In the genomic region with DNA sequence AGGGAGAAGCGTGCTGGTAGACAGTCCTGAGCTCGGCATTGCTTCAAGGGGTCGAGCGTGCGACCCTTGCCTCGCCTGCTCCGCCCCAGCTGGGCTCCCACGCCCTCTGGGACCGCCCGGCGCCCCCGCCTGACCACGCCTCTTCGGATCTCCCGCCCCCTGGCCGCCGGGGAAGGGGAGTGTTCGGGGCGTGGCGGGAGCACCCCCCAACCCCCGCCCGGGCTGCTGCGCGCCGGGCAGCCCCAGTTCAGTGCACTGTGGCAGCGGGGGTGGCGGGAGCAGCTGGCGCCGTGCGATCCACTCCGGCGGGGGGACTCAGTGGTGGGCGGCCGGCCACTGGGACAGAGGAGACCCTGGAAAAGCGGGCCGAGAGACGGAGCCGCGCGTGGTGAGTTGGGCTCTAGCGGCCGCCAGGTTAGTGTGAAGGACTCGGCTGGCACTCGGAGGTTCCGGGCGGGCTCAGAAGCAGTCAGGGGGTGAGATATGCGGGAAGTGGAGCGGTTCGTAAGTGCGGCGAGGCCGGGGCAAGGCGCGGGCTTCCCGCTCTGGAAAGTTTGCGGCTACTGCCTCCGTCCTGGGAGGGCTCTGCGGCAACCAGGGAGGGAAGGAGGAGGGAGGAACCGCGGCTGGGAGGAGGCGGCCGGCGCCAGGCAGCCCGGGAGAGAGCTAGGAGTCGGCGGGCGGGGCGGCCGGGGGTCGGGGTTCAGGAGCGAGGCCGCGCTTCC, we compare ENCODE assay signal across 7 mouse cellular contexts. TPM values are rescaled to one million over a fixed set of nuclear protein-coding genes. Genes with fewer than 3 reads are reported as not detected.
DNase-seq lines count a peak whose midpoint lies in the region; ATAC-seq and TF ChIP-seq lines count a peak whose summit lies in the region.

A gene (plus strand): TSS at position 134 of the 725 bp plus-strand sequence.

- peak; percentile 70 for ATAC-seq in hindbrain, postnatal 0 days
- ATAC-seq in stomach, embryonic 15.5 days (ENCODE audit: insufficient read depth, low FRiP score, low read depth), result peak; percentile 75

- H3K4me2 ChIP-seq in hindbrain, postnatal 0 days (ENCODE audit: low read depth, low read length), result peak within 1 kb of the TSS; percentile 95
- peak within 1 kb of the TSS; percentile 96 for H3K4me2 ChIP-seq in stomach, embryonic 15.5 days

- H3K27me3 ChIP-seq in hindbrain, postnatal 0 days (ENCODE audit: insufficient read depth, low read length), result peaks cover 19% of the 10 kb centered on the region; the same call in 1 of the 2 replicates
- peaks cover 96% of the 10 kb centered on the region for H3K27me3 ChIP-seq in midbrain, embryonic 10.5 days (ENCODE audit: low read depth, poor library complexity, severe bottlenecking)
- H3K27me3 ChIP-seq in stomach, embryonic 15.5 days (replicated peaks), result peaks cover 5% of the 10 kb centered on the region; the same call in 1 of the 2 replicates

- DNase-seq in MN1 (ENCODE audit: low spot score), result peak; percentile 77
- DNase-seq in adrenal gland, postnatal 36 days, result peak; percentile 82 to 87
- peak; percentile 63 for DNase-seq in gastrocnemius, postnatal 14 days
- DNase-seq in hindbrain, postnatal 0 days (ENCODE audit: low spot score), result peak; percentile 76
- no peak for DNase-seq in left cerebral cortex, postnatal 25 days (ENCODE audit: low spot score in 2 of 2)
- peak; percentile 85 for DNase-seq in midbrain, embryonic 10.5 days (ENCODE audit: low spot score)

- H3K36me3 ChIP-seq in hindbrain, postnatal 0 days (ENCODE audit: insufficient read depth, low read length), result no peaks in the 10 kb centered on the region
- peaks cover 35% of the 10 kb centered on the region for H3K36me3 ChIP-seq in midbrain, embryonic 10.5 days
- no peaks in the 10 kb centered on the region for H3K36me3 ChIP-seq in stomach, embryonic 15.5 days

- H3K9me3 ChIP-seq in hindbrain, postnatal 0 days (ENCODE audit: low read length), result no peaks in the 10 kb centered on the region
- no peaks in the 10 kb centered on the region for H3K9me3 ChIP-seq in midbrain, embryonic 10.5 days (replicated peaks)
- no peaks in the 10 kb centered on the region for H3K9me3 ChIP-seq in stomach, embryonic 15.5 days

- TF ChIP-seq CTCF in hindbrain, postnatal 0 days (IDR thresholded peaks at IDR 0.05; ENCODE audit: low read depth), result 0 out of 2 replicates have a peak, but pooled peaks have one; percentile 3

- intact Hi-C loops in gastrocnemius, postnatal 14 days (cut with DNase I; ENCODE audit: low total_unique reads), result no loop called here
- intact Hi-C loops in left cerebral cortex, postnatal 25 days (cut with DNase I), result no loop called here

- peak within 1 kb of the TSS; percentile 62 for H3K4me3 ChIP-seq in hindbrain, postnatal 0 days (ENCODE audit: low read length)
- H3K4me3 ChIP-seq in midbrain, embryonic 10.5 days, result peak within 1 kb of the TSS; percentile 92
- peak within 1 kb of the TSS; percentile 78 for H3K4me3 ChIP-seq in stomach, embryonic 15.5 days (replicated peaks)

- peak within 1 kb of the TSS; percentile 74 for H3K27ac ChIP-seq in hindbrain, postnatal 0 days
- peak within 1 kb of the TSS; percentile 95 for H3K27ac ChIP-seq in midbrain, embryonic 10.5 days (replicated peaks)
- H3K27ac ChIP-seq in stomach, embryonic 15.5 days, result peak within 1 kb of the TSS; percentile 82

- under 1% methylated on average over 62 of the region's 73 CpGs for WGBS in hindbrain, postnatal 0 days
- under 1% methylated on average over 63 of the region's 73 CpGs for WGBS in midbrain, embryonic 10.5 days
- WGBS in stomach, embryonic 15.5 days, result under 1% methylated on average over 71 of the region's 73 CpGs

- H3K4me1 ChIP-seq in hindbrain, postnatal 0 days (ENCODE audit: insufficient read depth, low read length), result 0 out of 2 replicates have a peak, but pooled peaks cover 10% of the 10 kb centered on the region
- H3K4me1 ChIP-seq in midbrain, embryonic 10.5 days, result peaks cover 88% of the 10 kb centered on the region
- peaks cover 36% of the 10 kb centered on the region for H3K4me1 ChIP-seq in stomach, embryonic 15.5 days

- H3K9ac ChIP-seq in hindbrain, postnatal 0 days (replicated peaks; ENCODE audit: low read length), result peak within 1 kb of the TSS; percentile 70
- peak within 1 kb of the TSS; percentile 73 for H3K9ac ChIP-seq in stomach, embryonic 15.5 days

RNA-seq across cellular contexts. Expression of the gene that starts here (rescaled TPM):
- 1 to 10 TPM; 2.4 to 3.8 TPM for total RNA-seq in adrenal gland, postnatal 36 days (2021)
- 1 to 10 TPM; 1.9 to 3.1 TPM for total RNA-seq in gastrocnemius, postnatal 14 days (2021)
- total RNA-seq in hindbrain, postnatal 0 days (2014; rRNA removed), result 147 and 148 TPM in 2 replicates
- 43.5 and 52.1 TPM in 2 replicates for polyA plus RNA-seq in hindbrain, postnatal 0 days (2015; fragmentation: Nextera tagmentation; extraction: Ambion mirVana)
- total RNA-seq in left cerebral cortex, postnatal 25 days (2021), result 100 to 1,000 TPM; 108 to 126 TPM
- polyA plus RNA-seq in midbrain, embryonic 10.5 days (2016; fragmentation: Nextera tagmentation; extraction: Ambion mirVana), result 68.3 and 72.7 TPM in 2 replicates
- 25.3 and 29.2 TPM in 2 replicates for polyA plus RNA-seq in stomach, embryonic 15.5 days (2015; fragmentation: Nextera tagmentation; extraction: Ambion mirVana)

Comparison
In these comparisons a context has a peak if more than half of its experiments do, and no peak if none do; other contexts are left out.
1. RNA of the gene that starts here (total RNA-seq): 147 to 148 TPM in hindbrain, postnatal 0 days and 108 to 126 TPM in left cerebral cortex, postnatal 25 days; 2.4 to 3.8 TPM in adrenal gland, postnatal 36 days and 1.9 to 3.1 TPM in gastrocnemius, postnatal 14 days; every median in the first group is over 10 times any median in the second.
2. DNase-seq: peak in MN1 (single experiment), adrenal gland, postnatal 36 days (2 of 2), gastrocnemius, postnatal 14 days (single experiment), hindbrain, postnatal 0 days (single experiment) and midbrain, embryonic 10.5 days (single experiment); none in left cerebral cortex, postnatal 25 days (0 of 2).
3. Peak in every context shown above with its lines, with median percentiles within 50 percentile points of each other: H3K27ac ChIP-seq and H3K4me3 ChIP-seq.